Mouse (Mus musculus): Measurements from ENCODE around the gene Zfp672.

The Zfp672 gene

DNA sequence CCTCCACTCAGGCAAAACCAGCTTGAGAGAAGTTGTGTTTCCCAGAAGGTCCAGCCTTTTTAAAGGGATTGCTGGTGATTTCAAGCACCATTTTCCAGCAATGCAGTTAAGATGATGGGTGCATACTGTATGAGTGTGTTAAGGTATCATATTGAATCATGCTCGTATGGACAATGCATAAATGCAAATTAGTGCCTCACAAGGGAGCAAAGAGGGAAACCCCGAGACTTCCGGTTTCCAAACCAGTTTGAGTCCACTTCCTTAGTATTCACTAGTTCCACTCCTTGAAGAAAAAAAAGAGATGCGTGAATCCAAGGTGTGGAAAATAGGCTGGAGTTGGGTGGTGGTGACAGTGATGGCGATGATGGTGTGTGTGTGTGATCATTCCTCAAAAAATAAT, 47.6 kb downstream of the Zfp672 start:
- DNase-seq (ENCODE audit: low spot score in 2 of 2), result no peak

DNA sequence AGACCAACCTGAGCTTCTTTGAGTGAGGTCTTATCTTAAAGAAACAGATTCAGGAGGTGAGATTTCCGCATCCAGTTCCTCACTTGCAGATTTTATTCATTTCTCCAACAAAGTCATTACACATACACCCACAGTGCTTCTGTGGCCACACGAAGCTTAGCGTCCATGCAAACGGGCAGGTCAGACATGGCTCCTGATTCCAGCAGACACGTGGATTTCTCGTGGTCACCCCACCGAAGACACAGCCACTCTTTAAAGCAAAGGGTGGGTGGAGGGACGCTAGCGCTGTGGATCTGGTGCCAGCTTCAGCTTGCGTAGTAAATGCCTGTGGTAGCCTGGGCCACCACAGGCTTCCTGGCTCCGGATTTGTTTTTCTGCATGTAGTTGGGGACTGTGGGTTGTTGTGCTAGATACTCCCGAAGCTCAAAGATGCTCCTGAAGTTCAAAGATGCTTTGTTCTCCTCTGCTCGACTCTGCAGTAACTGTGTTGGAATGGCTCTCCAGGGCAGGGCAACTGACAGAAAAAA, 48.1 kb downstream of the Zfp672 start:
- no peak for DNase-seq (ENCODE audit: low spot score in 2 of 2)

DNA sequence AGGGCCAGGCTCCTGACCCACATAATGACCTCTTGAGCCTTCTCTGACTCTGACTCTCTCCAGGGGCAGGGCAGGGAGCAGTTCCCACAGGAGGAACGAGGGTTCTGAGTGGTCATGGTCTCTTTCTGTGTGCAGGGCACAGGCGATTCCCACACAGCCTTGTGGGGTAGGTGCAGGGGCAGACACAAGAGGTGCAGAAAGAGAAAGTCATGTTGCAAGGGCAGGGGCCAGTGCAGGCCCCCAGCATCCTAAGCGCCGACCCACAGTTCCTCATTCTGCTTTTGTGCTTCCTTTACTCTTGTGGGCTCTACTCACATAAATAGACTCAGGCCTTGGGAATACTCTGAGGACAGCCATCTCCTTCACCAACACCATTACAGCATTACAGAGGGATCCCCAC, 54.4 kb downstream of the Zfp672 start:
- DNase-seq (ENCODE audit: low spot score in 2 of 2), result no peak

DNA sequence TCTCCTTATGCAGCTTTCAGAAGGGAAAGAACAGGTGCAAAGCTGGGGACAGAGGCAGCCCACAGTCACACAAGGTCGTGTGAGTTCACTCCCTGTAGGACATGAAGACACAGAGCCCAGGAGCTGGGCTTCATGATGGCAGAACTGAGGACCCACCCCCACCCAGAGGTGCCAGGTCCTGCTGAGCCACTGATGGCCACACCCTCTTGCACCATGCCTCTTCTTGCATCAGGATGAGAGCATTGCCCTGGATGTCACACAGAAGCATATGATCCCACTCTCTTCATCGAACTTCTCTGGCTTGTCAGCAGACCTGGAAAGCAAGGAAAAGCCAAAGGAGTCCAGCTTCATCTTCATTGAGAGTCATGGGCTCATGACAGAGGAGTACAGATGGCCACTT, 55.6 kb downstream of the Zfp672 start, which contains the start of gene 4930438A08Rik:
TSS of gene 4930438A08Rik (plus strand) at position 228 of the 400 bp plus-strand sequence.
- no peak for DNase-seq (ENCODE audit: low spot score in 2 of 2)

GRCm38 (mm10) chr11:58268285-58268684, 61.9 kb downstream of the Zfp672 start:
- no peak for DNase-seq (ENCODE audit: low spot score in 2 of 2)
